Mouse (Mus musculus) cortical plate, adult 2 months (tissue): ENCODE data around the gene Ndufa3.

ENCODE experiments used
- CTCF ChIP-seq: fragments of 200-500 bp; IDR thresholded peaks from 2 replicates; pipeline ENCODE4 v1.5.1; 2011; ENCODE audit warnings: mild to moderate bottlenecking, control low read depth, low read length; ENCODE audit not compliant: insufficient read depth; ENCODE audit errors: extremely low read depth
- POLR2A ChIP-seq: fragments of 200-500 bp; IDR thresholded peaks from 2 replicates; pipeline ENCODE4 v1.6.1; 2011; ENCODE audit warnings: mild to moderate bottlenecking, low read length, control low read depth; ENCODE audit not compliant: insufficient read depth; ENCODE audit errors: extremely low read depth

DNA sequence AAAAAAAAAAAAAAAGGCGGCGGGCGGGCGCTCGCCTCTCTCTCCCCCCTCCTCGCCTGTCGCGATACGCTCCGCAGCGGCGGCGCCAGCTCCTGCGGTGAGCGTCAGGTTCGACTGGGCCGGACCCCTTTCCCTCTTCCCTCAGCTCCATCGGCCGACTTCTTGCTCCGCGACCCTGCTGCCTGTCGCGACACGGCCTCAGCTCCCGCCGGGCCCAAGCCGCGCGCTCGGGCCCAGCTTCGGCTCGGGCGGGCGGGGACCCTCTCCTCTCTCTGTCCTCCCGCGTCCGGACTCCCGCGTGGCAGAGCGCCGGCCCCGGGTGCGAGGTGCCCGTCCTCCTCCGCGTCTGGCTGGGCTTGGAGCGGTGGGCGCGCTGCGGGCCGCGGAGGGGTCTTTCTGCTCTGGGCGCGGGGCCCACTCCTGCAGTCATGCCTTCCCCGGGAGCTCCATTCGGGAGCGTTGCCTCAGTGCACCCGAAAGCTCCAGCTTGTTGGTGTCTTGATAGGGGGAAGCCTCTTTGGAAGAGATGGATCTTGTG is 28.4 kb downstream of the Ndufa3 start:
- TF ChIP-seq CTCF (no peak), POLR2A (no peak)
